Mouse (Mus musculus): ENCODE results near the gene Tmem110. TPM values are rescaled to one million over a fixed set of nuclear protein-coding genes. Genes with fewer than 3 reads are reported as not detected.

Tmem110 gene
- polyA plus RNA-seq, 1 experiment from 2014 or later = 27.5 TPM

- no peaks in the 10 kb centered on the region for H3K4me1 ChIP-seq (ENCODE audit: control insufficient read depth, insufficient read depth, low read length)
- H3K9me3 ChIP-seq (ENCODE audit: control insufficient read depth, low read depth, low read length) = no peaks in the 10 kb centered on the region
- H3K27ac ChIP-seq (ENCODE audit: low read length) = no peak overlapping the region
- H3K4me3 ChIP-seq (ENCODE audit: low read depth, low read length) = no peak overlapping the region
- H3K4me2 ChIP-seq (replicated peaks; ENCODE audit: low read depth, low read length) = no peak overlapping the region
- no peaks in the 10 kb centered on the region for H3K36me3 ChIP-seq (ENCODE audit: control insufficient read depth, insufficient read depth, low read length)
- ATAC-seq (ENCODE audit: insufficient number of reproducible peaks, insufficient read depth, low FRiP score, low read depth) = no peak
- no peak overlapping the region for H3K9ac ChIP-seq (replicated peaks; ENCODE audit: low read depth, low read length)
- H3K27me3 ChIP-seq (ENCODE audit: control insufficient read depth, insufficient read depth, low read length) = no peaks in the 10 kb centered on the region
- 69% methylated on average over 1 of the region's 1 CpGs for WGBS
Measured at GRCm38 (mm10) chr14:30916516-30916915, 91.1 kb downstream of the Tmem110 start.

GRCm38 (mm10) chr14:30922053-30922670 lies 96.8 kb downstream of the Tmem110 start:
- Histone ChIP-seq H3K9me3 (ENCODE audit: control insufficient read depth, low read depth, low read length) (no peaks in the 10 kb centered on the region), H3K27ac (ENCODE audit: low read length) (no peak overlapping the region), H3K4me1 (ENCODE audit: control insufficient read depth, insufficient read depth, low read length) (no peaks in the 10 kb centered on the region), H3K4me3 (ENCODE audit: low read depth, low read length) (no peak overlapping the region), H3K4me2 (replicated peaks; ENCODE audit: low read depth, low read length) (no peak overlapping the region), H3K9ac (replicated peaks; ENCODE audit: low read depth, low read length) (no peak overlapping the region), H3K36me3 (ENCODE audit: control insufficient read depth, insufficient read depth, low read length) (no peaks in the 10 kb centered on the region), H3K27me3 (ENCODE audit: control insufficient read depth, insufficient read depth, low read length) (no peaks in the 10 kb centered on the region)
- ATAC-seq (ENCODE audit: insufficient number of reproducible peaks, insufficient read depth, low FRiP score, low read depth) = no peak
- 49% methylated on average over 8 of the region's 8 CpGs for WGBS

- Histone ChIP-seq H3K27ac (ENCODE audit: low read length) (no peak within 1 kb of the TSS), H3K27me3 (ENCODE audit: control insufficient read depth, insufficient read depth, low read length) (no peaks in the 10 kb centered on the region), H3K4me2 (replicated peaks; ENCODE audit: low read depth, low read length) (no peak within 1 kb of the TSS), H3K4me3 (ENCODE audit: low read depth, low read length) (no peak within 1 kb of the TSS), H3K36me3 (ENCODE audit: control insufficient read depth, insufficient read depth, low read length) (no peaks in the 10 kb centered on the region), H3K9me3 (ENCODE audit: control insufficient read depth, low read depth, low read length) (no peaks in the 10 kb centered on the region), H3K4me1 (ENCODE audit: control insufficient read depth, insufficient read depth, low read length) (no peaks in the 10 kb centered on the region), H3K9ac (replicated peaks; ENCODE audit: low read depth, low read length) (no peak within 1 kb of the TSS)
- WGBS = 60% methylated on average over 6 of the region's 6 CpGs
- no peak for ATAC-seq (ENCODE audit: insufficient number of reproducible peaks, insufficient read depth, low FRiP score, low read depth)
Measured at GRCm38 (mm10) chr14:30923375-30924105, 98.2 kb downstream of the Tmem110 start, which contains the start of gene Itih3. Itih3 (minus strand) TSS chr14:30923760.

GRCm38 (mm10) chr14:30925492-30925891 lies 100.1 kb downstream of the Tmem110 start:
- Histone ChIP-seq H3K4me1 (ENCODE audit: control insufficient read depth, insufficient read depth, low read length) (no peaks in the 10 kb centered on the region), H3K4me2 (replicated peaks; ENCODE audit: low read depth, low read length) (no peak overlapping the region), H3K27me3 (ENCODE audit: control insufficient read depth, insufficient read depth, low read length) (no peaks in the 10 kb centered on the region), H3K9me3 (ENCODE audit: control insufficient read depth, low read depth, low read length) (no peaks in the 10 kb centered on the region), H3K4me3 (ENCODE audit: low read depth, low read length) (no peak overlapping the region), H3K9ac (replicated peaks; ENCODE audit: low read depth, low read length) (no peak overlapping the region), H3K36me3 (ENCODE audit: control insufficient read depth, insufficient read depth, low read length) (no peaks in the 10 kb centered on the region), H3K27ac (ENCODE audit: low read length) (no peak overlapping the region)
- ATAC-seq (ENCODE audit: insufficient number of reproducible peaks, insufficient read depth, low FRiP score, low read depth) = no peak
- 90% methylated on average over 3 of the region's 3 CpGs for WGBS

Other genes starting within 250 kb of the Tmem110 start
- gene Prkcd, start 199.4 kb upstream of the Tmem110 start, polyA plus RNA-seq (2014; fragmentation: Nextera tagmentation; extraction: Ambion mirVana) = 45.3 and 51.2 TPM in 2 replicates
- gene Rft1, start 171.2 kb upstream of the Tmem110 start, polyA plus RNA-seq (2014; fragmentation: Nextera tagmentation; extraction: Ambion mirVana) = 17.6 and 21.0 TPM in 2 replicates
- gene Sfmbt1, start 110.7 kb upstream of the Tmem110 start, polyA plus RNA-seq (2014; fragmentation: Nextera tagmentation; extraction: Ambion mirVana) = 13.9 and 15.0 TPM in 2 replicates
- gene Mustn1, start 53.6 kb downstream of the Tmem110 start, polyA plus RNA-seq (2014; fragmentation: Nextera tagmentation; extraction: Ambion mirVana) = 3.7 and 4.7 TPM in 2 replicates
- 0.22 TPM in 2 replicates for gene Itih4, start 60.9 kb downstream of the Tmem110 start, polyA plus RNA-seq (2014; fragmentation: Nextera tagmentation; extraction: Ambion mirVana)
- 0.36 and 0.91 TPM in 2 replicates for gene Itih3, start 98.2 kb downstream of the Tmem110 start, polyA plus RNA-seq (2014; fragmentation: Nextera tagmentation; extraction: Ambion mirVana)
- gene Itih1, start 117.7 kb downstream of the Tmem110 start, polyA plus RNA-seq (2014; fragmentation: Nextera tagmentation; extraction: Ambion mirVana) = not detected in 2 replicates
- 10.7 and 14.3 TPM in 2 replicates for gene Nek4, start 125.8 kb downstream of the Tmem110 start, polyA plus RNA-seq (2014; fragmentation: Nextera tagmentation; extraction: Ambion mirVana)
- 72.7 and 76.2 TPM in 2 replicates for gene Glt8d1, start 175.8 kb downstream of the Tmem110 start, polyA plus RNA-seq (2014; fragmentation: Nextera tagmentation; extraction: Ambion mirVana)
- 411 and 417 TPM in 2 replicates for gene Spcs1, start 176.1 kb downstream of the Tmem110 start, polyA plus RNA-seq (2014; fragmentation: Nextera tagmentation; extraction: Ambion mirVana)
- gene Pbrm1, start 193.5 kb downstream of the Tmem110 start, polyA plus RNA-seq (2014; fragmentation: Nextera tagmentation; extraction: Ambion mirVana) = 119 TPM in 2 replicates
- gene Gnl3, start 193.6 kb downstream of the Tmem110 start, polyA plus RNA-seq (2014; fragmentation: Nextera tagmentation; extraction: Ambion mirVana) = 124 and 128 TPM in 2 replicates